Mouse (Mus musculus) brain, embryonic 14.5 days (tissue): Measurements from ENCODE around the gene B2m. TPM values are rescaled to one million over a fixed set of nuclear protein-coding genes. Genes with fewer than 3 reads are reported as not detected.
A peak's percentile ranks its signal among the peaks of the same experiment; 100 is the strongest.
"Not testable (repeated sequence)": the region's sequence is repeated elsewhere in the genome, so short reads cannot be mapped to it uniquely, and the experiment has no call there.

Experiments used
- DNase-seq: peaks from one replicate; pipeline ENCODE4 v3.0.0-alpha.2; 2011; ENCODE audit warnings: low read depth
- CTCF ChIP-seq: fragments of 200-500 bp; IDR thresholded peaks from 2 replicates; pipeline ENCODE4 v1.5.1; 2012; ENCODE audit warnings: inconsistent platforms, mild to moderate bottlenecking, moderate library complexity, borderline replicate concordance; ENCODE audit not compliant: insufficient read depth, insufficient read length; ENCODE audit errors: extremely low read depth
- POLR2A ChIP-seq: fragments of 200-500 bp; IDR thresholded peaks from 2 replicates; pipeline ENCODE4 v1.6.1; 2012; ENCODE audit warnings: mild to moderate bottlenecking, inconsistent platforms, borderline replicate concordance; ENCODE audit not compliant: poor library complexity, insufficient read depth, insufficient read length, severe bottlenecking; ENCODE audit errors: extremely low read depth
- polyA plus RNA-seq: library from polyadenylated mRNA; depleted of rRNA; stranded (reverse); fragments of >200 nt; gene quantifications from 2 replicates; pipeline ENCODE4 v1.2.3, GENCODE M21; 2012; rRNA removed

Gene B2m
- 36.0 and 52.2 TPM in 2 replicates for polyA plus RNA-seq

DNA sequence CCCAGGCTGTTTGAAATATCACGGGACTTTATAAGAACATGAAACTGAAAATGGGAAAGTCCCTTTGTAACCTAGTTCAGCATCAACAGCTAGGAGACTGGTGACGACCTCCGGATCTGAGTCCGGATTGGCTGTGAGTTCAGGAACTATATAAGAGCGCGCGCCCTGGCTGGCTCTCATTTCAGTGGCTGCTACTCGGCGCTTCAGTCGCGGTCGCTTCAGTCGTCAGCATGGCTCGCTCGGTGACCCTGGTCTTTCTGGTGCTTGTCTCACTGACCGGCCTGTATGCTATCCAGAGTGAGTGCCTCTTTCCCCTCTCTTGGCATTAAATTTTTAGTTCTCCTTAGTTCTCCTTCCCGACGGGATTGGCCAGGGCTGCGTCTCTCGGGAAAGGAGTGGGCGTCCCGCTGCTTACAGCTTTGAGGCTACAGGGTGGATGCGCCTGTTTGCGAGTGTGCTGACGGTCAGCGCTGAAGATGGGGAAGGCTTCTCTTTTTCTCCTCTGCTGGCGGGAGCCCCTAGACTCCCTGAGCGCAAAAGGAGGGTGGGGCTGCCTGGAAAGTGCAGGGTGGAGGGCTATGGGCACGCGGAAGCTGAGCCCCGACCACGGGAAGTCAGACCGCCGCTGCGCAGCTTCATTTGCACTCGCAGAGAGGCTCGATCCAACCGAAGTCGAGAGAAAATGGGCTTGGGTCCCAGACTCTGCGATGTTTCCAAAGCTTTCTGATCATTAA, at the start of gene B2m:
TSS of gene B2m (plus strand) at position 179 of the 734 bp plus-strand sequence.
- peak; percentile 96 for DNase-seq
- TF ChIP-seq POLR2A (peak; percentile 65; the same call in 1 of the 2 replicates), CTCF (no peak)

- DNase-seq = not testable (repeated sequence)
These were observed 49.8 kb upstream of the B2m start for GRCm38 (mm10) chr2:122097686-122098085.

DNA sequence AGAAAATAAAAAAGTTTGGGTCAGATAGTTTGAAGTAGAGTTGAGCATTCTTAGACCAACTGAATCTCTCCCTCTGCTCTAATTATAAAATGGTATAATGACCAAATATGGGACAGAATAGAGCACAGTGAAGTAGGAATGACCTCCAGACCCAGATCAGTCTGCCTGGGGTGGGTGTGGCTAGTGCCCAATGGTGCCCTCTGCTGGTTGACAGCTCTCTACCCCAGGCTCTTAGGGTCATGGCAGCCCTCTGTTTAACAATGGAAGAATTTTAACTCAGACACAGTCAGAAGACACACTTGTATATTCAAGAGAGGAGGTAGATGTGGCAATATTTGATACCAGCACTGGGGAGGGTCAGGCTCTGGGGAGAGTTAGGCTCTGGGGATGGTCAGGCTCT, 45.4 kb upstream of the B2m start:
- TF ChIP-seq CTCF = peak; percentile 15; the same call in 1 of the 2 replicates
- no peak for TF ChIP-seq POLR2A
- DNase-seq = no peak

DNA sequence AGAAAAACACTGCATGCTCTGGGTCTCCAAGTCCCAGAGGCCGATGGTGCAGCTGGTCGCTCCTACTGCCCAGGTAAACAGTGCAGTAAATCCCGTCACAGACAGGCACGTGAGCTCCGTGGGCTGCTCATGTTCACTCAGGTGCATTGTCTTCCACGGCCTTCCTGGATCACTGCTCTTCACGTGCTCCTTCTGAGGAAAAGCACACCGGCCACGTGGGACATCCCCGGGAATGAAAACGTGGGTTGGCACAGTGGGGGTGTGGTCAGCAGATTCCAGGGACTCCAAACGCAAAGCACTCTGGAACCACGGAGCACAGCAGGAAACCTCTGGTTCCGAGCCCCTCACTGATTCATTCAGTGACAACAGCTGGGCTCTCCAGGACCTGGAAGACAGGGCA, 39.4 kb upstream of the B2m start:
- no peak for DNase-seq
- no peak for TF ChIP-seq POLR2A
- no peak for TF ChIP-seq CTCF

DNA sequence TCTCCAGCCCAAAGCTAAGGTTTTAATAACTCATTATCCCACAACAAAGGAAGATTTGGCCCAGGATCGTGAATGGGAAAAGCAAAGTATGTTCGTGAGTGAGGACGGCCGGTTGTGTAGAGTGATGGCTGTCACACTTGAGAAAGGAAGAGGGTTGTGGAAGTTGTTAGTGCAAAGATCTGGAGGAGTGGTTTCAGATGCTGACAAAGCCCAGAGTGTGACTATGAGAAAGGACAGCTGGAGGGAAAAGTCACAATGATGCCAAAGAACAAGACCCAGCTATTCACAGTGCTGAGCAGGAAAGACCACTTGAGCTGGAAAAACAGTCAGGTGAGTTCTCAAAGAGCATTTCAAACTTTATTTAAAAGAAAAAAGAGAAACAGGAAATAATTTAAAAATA, 37.8 kb upstream of the B2m start:
- no peak for DNase-seq
- TF ChIP-seq POLR2A (no peak), CTCF (no peak)

GRCm38 (mm10) chr2:122116888-122117287, 30.6 kb upstream of the B2m start:
- TF ChIP-seq POLR2A (no peak), CTCF (no peak)
- no peak for DNase-seq

DNA sequence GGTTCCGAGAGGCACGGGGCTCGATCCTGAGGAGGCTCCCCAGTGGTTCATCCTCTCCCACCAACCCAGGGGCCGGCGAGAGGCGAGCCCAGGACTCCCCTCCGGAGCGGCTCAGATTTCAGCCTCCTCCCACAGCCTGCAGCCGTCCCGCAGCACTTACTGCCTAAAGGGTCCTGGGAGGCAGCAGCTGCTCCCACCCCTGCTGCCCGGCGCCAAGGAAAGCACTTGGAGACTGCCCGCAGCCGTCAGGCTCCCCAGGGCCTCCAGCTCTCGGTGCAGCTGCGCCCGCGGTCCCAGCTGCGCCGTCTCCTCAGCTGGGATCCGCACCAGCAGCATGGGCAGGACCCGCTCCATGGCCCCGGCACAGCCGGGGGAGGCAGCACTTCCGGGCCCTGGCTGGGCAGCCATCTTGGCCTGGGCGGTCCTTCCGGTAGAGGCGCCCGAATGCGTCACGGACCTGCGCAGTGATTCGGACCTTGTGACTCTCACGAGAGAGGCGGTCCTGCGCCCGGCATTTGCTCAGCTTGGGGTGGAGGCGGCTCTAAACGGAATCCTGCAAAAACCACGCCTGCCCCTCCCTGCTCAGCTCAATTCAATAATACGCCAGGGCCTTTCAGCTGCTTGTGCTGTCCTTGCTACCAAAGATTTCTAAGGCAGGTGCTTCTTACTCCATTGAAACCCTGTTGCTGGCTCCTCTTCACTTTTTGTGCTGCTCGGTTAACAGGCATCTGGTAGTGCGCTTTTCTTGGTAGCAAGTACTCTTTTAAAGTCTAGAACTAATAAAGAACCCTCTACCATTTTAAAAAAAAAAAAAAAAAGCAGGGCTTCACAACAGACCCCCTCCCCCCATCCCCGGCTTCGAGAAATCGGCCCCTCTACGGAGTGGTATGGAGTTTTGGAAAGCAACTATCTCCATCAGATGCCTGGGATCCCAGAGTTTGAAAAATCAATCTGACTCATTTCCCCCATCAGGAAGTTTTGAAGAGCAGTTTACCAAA, 29.2 kb upstream of the B2m start, which contains the start of gene Spg11:
TSS of gene Spg11 (minus strand) at position 426 of the 998 bp plus-strand sequence.
- peak; percentile 99 for DNase-seq
- TF ChIP-seq POLR2A (peak; percentile 100), CTCF (no peak)

DNA sequence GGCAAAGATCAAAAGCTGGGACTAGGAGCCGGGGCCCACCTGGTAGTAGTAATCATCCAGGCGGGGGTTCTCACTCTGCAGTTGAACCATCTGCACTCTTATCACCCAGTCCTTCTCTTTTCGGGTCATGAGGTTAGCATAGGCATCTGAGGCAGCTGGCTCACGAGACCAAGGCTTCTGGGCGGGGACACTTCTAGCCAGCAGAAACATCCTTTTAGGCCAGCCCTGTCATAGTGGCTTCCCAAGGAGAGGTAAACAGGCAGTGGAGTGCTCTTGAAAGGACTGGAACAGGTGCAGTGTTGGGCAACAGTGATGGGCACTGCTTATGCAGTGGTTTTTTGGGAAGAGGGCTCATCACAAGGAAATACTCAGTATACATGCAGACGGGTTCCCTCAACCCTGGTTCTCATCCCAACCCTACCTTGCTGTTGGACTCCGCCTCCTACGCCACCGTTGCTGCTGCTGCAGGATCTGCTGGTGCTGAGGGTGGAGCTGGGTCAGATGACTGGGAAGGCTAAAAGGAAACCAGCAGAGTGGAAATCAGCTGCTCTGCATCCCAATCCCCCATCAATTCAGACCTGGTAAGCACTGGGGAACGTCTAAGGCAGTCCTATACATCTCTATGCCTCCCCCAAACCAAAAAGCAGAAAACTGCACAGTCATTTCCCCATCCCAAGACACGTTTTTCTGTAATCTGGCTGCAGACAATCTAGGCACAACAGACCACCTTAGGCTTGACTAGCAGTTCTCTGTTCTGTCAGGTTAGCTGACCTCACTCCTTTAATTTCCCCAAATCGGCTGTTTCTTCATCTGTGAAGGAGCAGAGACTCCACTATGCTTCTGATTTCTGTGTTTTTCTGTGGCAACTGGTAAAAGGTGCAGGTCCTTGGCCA, 21.6 kb upstream of the B2m start:
- DNase-seq = no peak
- TF ChIP-seq CTCF (no peak), POLR2A (no peak)

GRCm38 (mm10) chr2:122126765-122127347, 20.6 kb upstream of the B2m start:
- no peak for DNase-seq
- TF ChIP-seq CTCF (no peak), POLR2A (no peak)

GRCm38 (mm10) chr2:122127635-122128034, 19.9 kb upstream of the B2m start:
- TF ChIP-seq POLR2A (no peak), CTCF (no peak)
- no peak for DNase-seq

DNA sequence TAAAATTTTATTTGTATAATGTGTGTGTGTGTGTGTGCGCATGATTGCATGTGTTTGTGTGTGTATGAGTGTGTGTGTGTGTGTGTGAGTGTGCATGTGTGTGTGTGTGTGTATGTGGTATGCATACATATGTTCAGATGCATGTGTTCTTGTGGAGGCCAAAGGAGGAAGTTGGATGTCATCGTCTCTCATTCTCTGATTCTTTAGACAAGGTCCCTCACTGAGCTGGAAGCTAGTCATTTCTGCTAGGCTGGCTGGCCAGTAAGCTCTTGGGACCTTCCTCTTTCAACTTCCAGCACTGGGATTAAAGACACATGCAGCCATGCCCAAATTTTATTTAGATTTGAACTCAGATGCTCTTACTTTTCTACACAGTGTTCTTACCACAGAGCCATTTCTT, 15.4 kb upstream of the B2m start:
- TF ChIP-seq CTCF = no peak
- no peak for TF ChIP-seq POLR2A
- no peak for DNase-seq

DNA sequence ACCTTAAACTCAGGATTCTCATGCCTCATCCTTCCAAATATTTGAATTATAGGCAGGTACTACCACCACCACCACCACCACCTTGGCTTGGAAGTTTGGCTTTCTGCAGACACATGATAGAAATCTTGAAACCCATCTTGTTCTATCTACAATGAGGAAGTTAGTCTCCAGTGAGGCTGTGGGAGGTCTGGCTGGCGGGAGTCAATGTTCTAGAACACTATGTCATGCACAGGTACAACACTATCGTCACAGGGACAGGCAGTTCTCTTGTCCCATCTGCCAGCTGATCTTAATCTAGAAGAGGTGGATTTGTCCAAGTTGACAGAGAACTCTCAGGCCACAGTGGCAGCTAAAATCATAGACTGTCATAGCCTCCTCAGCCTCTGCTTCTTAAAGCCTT, 14.9 kb upstream of the B2m start:
- DNase-seq = no peak
- TF ChIP-seq POLR2A (no peak), CTCF (no peak)
